Mouse (Mus musculus) spleen, adult 2 months (tissue): ENCODE measurements around the gene Slc35e1. TPM values are rescaled to one million over a fixed set of nuclear protein-coding genes. Genes with fewer than 3 reads are reported as not detected.

Source experiments
- DNase-seq, 2 experiments: peaks; one replicate each; pipeline versions ENCODE4 v3.0.0 to v3.0.0-alpha.2; 2012 to 2021; ENCODE audit warnings: low spot score in 2 of 2, low read depth in 1 of 2
- H3K27ac ChIP-seq: fragments of 200-500 bp; 2 replicates; pipeline ENCODE4 v1.5.1; 2012; ENCODE audit warnings: low read length, inconsistent platforms; ENCODE audit not compliant: insufficient read depth
- H3K27me3 ChIP-seq: fragments of 200-500 bp; 2 replicates; pipeline ENCODE4 v1.6.1; 2012; ENCODE audit warnings: mild to moderate bottlenecking, moderate library complexity, low read length, inconsistent platforms; ENCODE audit not compliant: control insufficient read depth, insufficient read depth
- H3K36me3 ChIP-seq: fragments of 200-500 bp; 2 replicates; pipeline ENCODE4 v1.6.1; 2012; ENCODE audit warnings: mild to moderate bottlenecking, low read length, inconsistent platforms; ENCODE audit not compliant: control insufficient read depth, insufficient read depth
- H3K4me1 ChIP-seq: fragments of 200-500 bp; 2 replicates; pipeline ENCODE4 v1.6.1; 2011; ENCODE audit warnings: inconsistent platforms; ENCODE audit not compliant: control insufficient read depth, insufficient read depth, insufficient read length
- H3K4me3 ChIP-seq: fragments of 200-500 bp; 2 replicates; pipeline ENCODE4 v1.5.1; 2011; ENCODE audit warnings: mild to moderate bottlenecking, inconsistent platforms; ENCODE audit not compliant: insufficient read depth, insufficient read length; ENCODE audit errors: extremely low read depth
- CTCF ChIP-seq: fragments of 200-500 bp; IDR thresholded peaks from 2 replicates; pipeline ENCODE4 v1.5.1; 2011; ENCODE audit warnings: mild to moderate bottlenecking, inconsistent platforms; ENCODE audit not compliant: insufficient read depth, insufficient read length, insufficient replicate concordance; ENCODE audit errors: extremely low read depth
- POLR2A ChIP-seq: fragments of 200-500 bp; IDR thresholded peaks from 2 replicates; pipeline ENCODE4 v1.6.1; 2011; ENCODE audit warnings: low read depth, low read length, inconsistent platforms
- WGBS: fragments of 180-500 bp; shearing (Covaris S2); methylation state at CpG from one replicate; pipeline ENCODE4 v1.1.7; 2018; 5-methylcytosine and 5-hydroxymethylcytosine counted together
- polyA plus RNA-seq: library from polyadenylated mRNA; depleted of rRNA; stranded (reverse); fragments of >200 nt; gene quantifications from 2 replicates; pipeline ENCODE4 v1.2.3, GENCODE M21; 2012; rRNA removed

The Slc35e1 gene
- 55.2 and 71.0 TPM in 2 replicates for polyA plus RNA-seq

DNA sequence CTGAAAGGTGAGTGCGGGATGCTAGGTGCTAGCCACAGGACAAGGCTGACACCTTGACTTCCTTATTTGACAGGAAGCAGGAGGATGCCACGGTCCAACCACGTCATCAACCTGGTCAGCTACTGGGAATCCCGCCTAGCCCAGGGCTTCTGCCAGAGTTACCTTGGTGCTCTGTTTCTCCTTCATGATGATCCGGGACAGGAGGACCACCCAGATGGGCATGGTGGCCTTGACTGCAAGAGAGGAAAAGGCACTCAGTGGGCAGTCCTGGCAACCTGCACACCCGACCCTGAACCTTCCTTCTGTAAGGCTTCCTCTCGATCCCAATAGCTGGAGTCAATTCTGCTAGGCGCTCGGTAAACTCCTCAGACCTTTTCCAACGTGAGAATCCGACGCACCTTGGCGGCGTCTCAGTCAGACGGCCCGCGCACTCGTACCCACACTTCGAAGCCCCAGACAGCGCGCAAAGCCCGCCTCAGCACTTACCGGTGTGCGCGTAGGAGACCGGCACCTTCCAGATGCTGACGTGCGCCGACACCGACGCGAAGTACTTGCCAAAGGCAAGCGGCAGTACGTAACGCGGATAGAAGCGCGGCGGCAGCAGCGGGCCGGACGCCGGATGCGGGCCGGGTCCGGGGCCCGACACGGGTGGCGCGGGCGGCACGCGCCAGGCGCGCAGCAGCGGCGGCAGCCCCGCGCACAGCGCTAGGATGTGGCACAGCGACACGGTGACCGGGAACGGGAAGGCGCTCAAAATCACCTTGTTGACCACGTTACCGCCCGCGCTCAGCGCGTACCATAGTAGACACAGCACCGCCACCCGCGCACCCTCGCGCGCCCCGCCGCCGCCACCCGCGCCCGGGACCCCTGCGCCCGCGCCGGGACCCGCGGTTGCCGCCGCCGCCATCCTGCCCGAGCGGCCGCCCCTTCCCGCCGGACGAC lies at the start of gene Slc35e1:
TSS of gene Slc35e1 (minus strand) at position 935 of the 942 bp plus-strand sequence.
- Histone ChIP-seq H3K27ac (peak within 1 kb of the TSS; percentile 87), H3K36me3 (peaks cover 18% of the 10 kb centered on the region), H3K27me3 (no peaks in the 10 kb centered on the region), H3K4me1 (peaks cover 2% of the 10 kb centered on the region; the same call in 1 of the 2 replicates), H3K4me3 (peak within 1 kb of the TSS; percentile 90)
- peak; percentile 27 to 34 for DNase-seq
- peak; percentile 9; the same call in 1 of the 2 replicates for TF ChIP-seq POLR2A
- no peak for TF ChIP-seq CTCF
- under 1% methylated on average over 98 of the region's 98 CpGs for WGBS

DNA sequence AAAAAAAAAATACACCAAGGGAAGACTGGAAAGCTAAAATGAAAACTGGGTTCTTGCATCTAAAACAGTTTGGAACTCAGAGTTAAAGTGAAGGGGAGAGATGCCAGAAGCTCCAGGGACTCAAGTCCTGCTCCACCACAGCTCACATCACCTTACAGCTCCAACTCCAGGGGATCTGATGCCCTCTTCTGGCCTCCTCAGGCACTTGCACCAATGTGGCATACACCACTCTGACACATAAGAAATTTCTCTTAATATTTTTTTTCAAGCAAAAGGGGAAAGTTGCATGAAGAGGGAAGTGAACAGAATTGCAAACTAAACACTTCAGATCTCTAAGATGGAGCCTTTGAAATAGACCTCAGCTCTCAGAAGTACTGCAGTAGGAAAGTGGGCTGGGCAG lies 46.8 kb upstream of the Slc35e1 start:
- H3K27me3 ChIP-seq: no peaks in the 10 kb centered on the region
- H3K4me3 ChIP-seq: no peak overlapping the region
- H3K27ac ChIP-seq: no peak overlapping the region
- TF ChIP-seq POLR2A: no peak
- TF ChIP-seq CTCF: no peak
- no peaks in the 10 kb centered on the region for H3K36me3 ChIP-seq
- H3K4me1 ChIP-seq: no peaks in the 10 kb centered on the region
- DNase-seq: no peak

DNA sequence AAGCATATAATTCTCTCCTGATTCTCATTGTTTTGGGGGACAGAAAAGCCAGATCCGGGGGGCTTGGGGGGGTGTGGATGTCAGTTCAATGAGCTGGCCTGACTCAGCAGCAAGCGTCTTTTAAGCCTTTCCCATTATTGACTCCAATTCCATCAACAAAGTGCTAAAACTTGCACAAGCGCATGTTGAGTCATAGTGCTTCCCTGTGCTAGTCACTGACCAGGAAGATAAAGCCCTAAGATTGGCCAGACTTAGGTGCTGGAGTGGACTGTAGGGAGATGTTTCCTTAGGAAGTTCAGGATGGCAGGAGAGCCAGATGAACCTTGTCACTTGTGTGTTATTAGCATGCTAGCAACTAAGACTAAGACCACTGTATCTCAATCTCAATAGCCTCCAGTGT lies 42.5 kb upstream of the Slc35e1 start:
- no peak for DNase-seq
- H3K4me3 ChIP-seq: no peak overlapping the region
- no peak overlapping the region for H3K27ac ChIP-seq
- H3K4me1 ChIP-seq: no peaks in the 10 kb centered on the region
- WGBS: 94% methylated on average over 3 of the region's 3 CpGs
- H3K36me3 ChIP-seq: no peaks in the 10 kb centered on the region
- no peak for TF ChIP-seq POLR2A
- no peak for TF ChIP-seq CTCF
- no peaks in the 10 kb centered on the region for H3K27me3 ChIP-seq

GRCm38 (mm10) chr8:72532103-72532502 lies 39.7 kb upstream of the Slc35e1 start:
- H3K4me3 ChIP-seq: no peak overlapping the region
- no peak for TF ChIP-seq POLR2A
- TF ChIP-seq CTCF: no peak
- no peaks in the 10 kb centered on the region for H3K4me1 ChIP-seq
- no peak for DNase-seq
- H3K27me3 ChIP-seq: no peaks in the 10 kb centered on the region
- H3K36me3 ChIP-seq: no peaks in the 10 kb centered on the region
- no peak overlapping the region for H3K27ac ChIP-seq
- 87% methylated on average over 1 of the region's 1 CpGs for WGBS

- H3K27me3 ChIP-seq: no peaks in the 10 kb centered on the region
- DNase-seq: no peak
- no peak overlapping the region for H3K4me3 ChIP-seq
- no peak for TF ChIP-seq CTCF
- TF ChIP-seq POLR2A: no peak
- H3K36me3 ChIP-seq: no peaks in the 10 kb centered on the region
- no peaks in the 10 kb centered on the region for H3K4me1 ChIP-seq
- H3K27ac ChIP-seq: no peak overlapping the region
Measured at GRCm38 (mm10) chr8:72521888-72522287, 29.5 kb upstream of the Slc35e1 start.

DNA sequence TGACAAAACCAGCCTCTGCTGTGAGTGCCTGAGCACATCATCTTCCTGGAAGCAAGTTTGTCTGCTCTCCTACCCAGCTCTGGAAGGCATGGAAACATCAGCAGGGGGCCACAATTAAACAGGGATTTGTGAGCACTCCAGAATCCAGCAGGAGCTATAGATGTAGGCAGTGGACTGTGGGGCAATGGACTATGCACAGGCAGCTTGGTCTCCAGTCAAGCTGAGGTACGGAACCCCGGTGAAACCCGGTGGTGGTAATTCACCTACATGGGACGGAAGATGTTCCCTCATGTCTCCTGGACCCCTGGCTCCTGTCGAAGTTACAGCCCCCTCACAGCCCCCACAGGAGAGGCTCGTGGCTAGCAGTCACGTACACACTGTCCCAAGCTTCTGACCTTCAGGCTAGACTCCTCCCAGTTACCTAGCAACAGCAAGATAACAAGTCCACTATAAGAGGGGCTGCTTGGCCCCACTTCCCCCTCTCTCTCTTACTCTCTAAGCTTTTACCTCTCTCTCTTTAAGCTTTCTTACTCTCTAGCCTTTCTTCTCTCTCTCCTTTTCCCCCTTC lies 25.1 kb upstream of the Slc35e1 start:
- no peak for TF ChIP-seq POLR2A
- no peak for TF ChIP-seq CTCF
- H3K27ac ChIP-seq: no peak overlapping the region
- H3K4me3 ChIP-seq: no peak overlapping the region
- H3K27me3 ChIP-seq: no peaks in the 10 kb centered on the region
- WGBS: 88% methylated on average over 7 of the region's 7 CpGs
- no peak for DNase-seq
- H3K4me1 ChIP-seq: no peaks in the 10 kb centered on the region
- no peaks in the 10 kb centered on the region for H3K36me3 ChIP-seq

GRCm38 (mm10) chr8:72513158-72513557 lies 20.7 kb upstream of the Slc35e1 start:
- no peak overlapping the region for H3K27ac ChIP-seq
- WGBS: 96% methylated on average over 1 of the region's 1 CpGs
- no peaks in the 10 kb centered on the region for H3K36me3 ChIP-seq
- TF ChIP-seq CTCF: no peak
- TF ChIP-seq POLR2A: no peak
- H3K4me1 ChIP-seq: no peaks in the 10 kb centered on the region
- no peak for DNase-seq
- H3K4me3 ChIP-seq: no peak overlapping the region
- H3K27me3 ChIP-seq: no peaks in the 10 kb centered on the region
